Mouse (Mus musculus): Measurements from ENCODE around the gene Mapkapk2.

GRCm38 (mm10) chr1:131042263-131042662 is 55.4 kb downstream of the Mapkapk2 start:
- TF ChIP-seq CTCF (IDR thresholded peaks at IDR 0.05; ENCODE audit: borderline replicate concordance, insufficient read depth, low read depth, low read length) (no peak), POLR2A (IDR thresholded peaks at IDR 0.05; ENCODE audit: borderline replicate concordance, insufficient read depth, low read length) (no peak)
